Mouse (Mus musculus) small intestine, adult 2 months (tissue): ENCODE results near the gene Cadm3.

Source experiments
- CTCF ChIP-seq: fragments of 200-500 bp; IDR thresholded peaks from 2 replicates; pipeline ENCODE4 v1.5.1; 2012; ENCODE audit warnings: low read depth, mild to moderate bottlenecking, control low read depth, inconsistent platforms, low read length, moderate library complexity, mixed read lengths; ENCODE audit not compliant: insufficient replicate concordance, insufficient read length; ENCODE audit errors: extremely low read depth
- POLR2A ChIP-seq: fragments of 200-500 bp; IDR thresholded peaks from 2 replicates; pipeline ENCODE4 v1.6.1; 2012; ENCODE audit warnings: low read depth, mild to moderate bottlenecking, control low read depth, inconsistent platforms, low read length, moderate library complexity

DNA sequence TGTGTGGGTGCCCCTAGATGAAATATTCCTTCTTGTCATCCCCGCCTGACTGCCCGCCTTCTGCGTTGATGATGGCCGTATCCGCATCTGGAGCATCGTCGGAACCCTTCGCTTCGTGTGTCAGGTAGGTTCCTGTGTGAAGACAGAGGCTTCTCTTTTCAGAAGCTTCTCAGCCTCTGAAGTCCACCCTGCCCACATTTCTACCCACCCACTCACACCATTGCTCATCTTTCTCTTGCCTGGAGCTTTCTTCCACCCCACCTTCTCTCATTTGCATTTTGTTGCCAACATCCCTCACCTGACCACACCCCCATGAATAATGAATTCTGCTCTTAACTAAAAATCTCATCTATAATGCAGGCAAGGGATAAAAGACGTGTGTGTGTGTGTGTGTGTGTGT lies 30.5 kb downstream of the Cadm3 start:
- TF ChIP-seq CTCF = no peak
- no peak for TF ChIP-seq POLR2A
